Mouse (Mus musculus): ENCODE results near the gene Olfr465-ps1. TPM values are rescaled to one million over a fixed set of nuclear protein-coding genes. Genes with fewer than 3 reads are reported as not detected.

Olfr465-ps1 gene
- polyA plus RNA-seq, 1 experiment: not detected

DNA sequence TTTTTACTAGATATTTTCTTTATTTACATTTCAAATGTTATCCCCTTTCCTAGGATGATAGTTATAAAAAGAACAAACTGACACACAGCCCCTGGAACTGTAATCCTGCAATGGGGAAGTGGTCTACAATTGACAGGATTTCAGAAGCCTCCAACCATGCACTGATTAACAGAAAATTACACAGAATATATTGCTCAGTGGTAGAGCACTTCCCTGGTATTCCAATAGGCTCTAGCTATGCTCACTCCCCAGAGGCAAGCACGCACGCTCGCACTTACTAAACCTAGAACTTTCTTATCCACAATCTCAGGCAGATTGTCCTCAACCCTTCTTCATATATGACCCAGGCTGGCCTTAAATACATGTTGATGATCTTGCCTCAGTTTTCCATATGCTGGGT lies 24.6 kb upstream of the Olfr465-ps1 start:
- Histone ChIP-seq H3K36me3 (ENCODE audit: control insufficient read depth, insufficient read depth, low read length) (no peaks in the 10 kb centered on the region), H3K4me1 (ENCODE audit: control insufficient read depth, insufficient read depth, insufficient read length) (no peaks in the 10 kb centered on the region), H3K27ac (ENCODE audit: insufficient read depth, low read length) (no peak overlapping the region), H3K4me3 (ENCODE audit: extremely low read depth, insufficient read depth, insufficient read length) (no peak overlapping the region; the same call in none of the 2 replicates), H3K27me3 (ENCODE audit: control insufficient read depth, insufficient read depth, low read length) (no peaks in the 10 kb centered on the region)
- TF ChIP-seq CTCF (IDR thresholded peaks at IDR 0.05; ENCODE audit: extremely low read depth, insufficient read depth, insufficient read length, insufficient replicate concordance): no peak
- TF ChIP-seq POLR2A (IDR thresholded peaks at IDR 0.05; ENCODE audit: low read depth, low read length): no peak
- DNase-seq (ENCODE audit: low read depth in 1 of 2, low spot score in 2 of 2): no peak
- 97% methylated on average over 3 of the region's 3 CpGs for WGBS

DNA sequence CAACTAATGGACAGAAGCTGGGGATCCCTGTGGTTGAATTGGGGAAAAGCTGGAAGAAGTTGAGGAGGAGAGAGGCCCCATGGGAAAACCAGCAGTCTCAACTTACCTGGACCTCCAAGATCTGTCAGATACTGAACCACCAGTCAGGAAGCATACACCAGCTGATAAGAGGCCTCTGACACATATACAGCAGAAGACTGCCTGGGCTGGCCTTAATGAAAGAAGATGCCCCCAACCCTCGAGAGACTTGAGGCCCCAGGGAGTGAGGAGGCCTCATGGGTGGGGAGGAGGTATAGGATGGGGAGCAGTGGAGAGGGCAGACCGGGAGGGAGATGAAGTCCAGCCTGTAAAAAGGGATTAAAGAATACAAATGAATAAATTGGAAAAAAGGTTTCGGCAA lies 16.9 kb upstream of the Olfr465-ps1 start:
- Histone ChIP-seq H3K36me3 (ENCODE audit: control insufficient read depth, insufficient read depth, low read length) (no peaks in the 10 kb centered on the region), H3K27ac (ENCODE audit: insufficient read depth, low read length) (no peak overlapping the region), H3K4me3 (ENCODE audit: extremely low read depth, insufficient read depth, insufficient read length) (no peak overlapping the region), H3K27me3 (ENCODE audit: control insufficient read depth, insufficient read depth, low read length) (no peaks in the 10 kb centered on the region), H3K4me1 (ENCODE audit: control insufficient read depth, insufficient read depth, insufficient read length) (no peaks in the 10 kb centered on the region)
- 70% methylated on average over 3 of the region's 3 CpGs for WGBS
- TF ChIP-seq CTCF (IDR thresholded peaks at IDR 0.05; ENCODE audit: extremely low read depth, insufficient read depth, insufficient read length, insufficient replicate concordance) (no peak), POLR2A (IDR thresholded peaks at IDR 0.05; ENCODE audit: low read depth, low read length) (no peak)
- no peak for DNase-seq (ENCODE audit: low read depth in 1 of 2, low spot score in 2 of 2)

DNA sequence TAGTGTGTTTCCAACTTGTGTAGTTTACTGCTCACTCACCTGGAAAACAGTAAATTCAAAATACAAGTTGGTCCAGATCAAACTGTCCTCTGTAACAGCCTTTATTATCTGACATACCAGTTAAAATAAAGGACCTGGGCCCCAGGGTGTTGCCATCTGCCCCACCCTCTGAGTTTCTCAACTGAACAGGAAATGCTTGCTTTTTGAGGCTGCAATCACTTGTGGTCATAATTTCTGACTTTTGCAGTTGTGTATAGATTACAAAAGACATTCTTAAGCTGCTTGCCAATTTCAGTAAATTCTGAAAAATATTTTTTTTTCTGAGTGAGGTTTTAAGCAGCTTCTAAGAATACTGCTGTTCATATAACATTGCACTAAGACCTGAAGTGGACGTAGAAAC lies 15.8 kb upstream of the Olfr465-ps1 start:
- TF ChIP-seq CTCF (IDR thresholded peaks at IDR 0.05; ENCODE audit: extremely low read depth, insufficient read depth, insufficient read length, insufficient replicate concordance) (no peak), POLR2A (IDR thresholded peaks at IDR 0.05; ENCODE audit: low read depth, low read length) (no peak)
- no peak for DNase-seq (ENCODE audit: low read depth in 1 of 2, low spot score in 2 of 2)
- Histone ChIP-seq H3K4me1 (ENCODE audit: control insufficient read depth, insufficient read depth, insufficient read length) (no peaks in the 10 kb centered on the region), H3K4me3 (ENCODE audit: extremely low read depth, insufficient read depth, insufficient read length) (no peak overlapping the region), H3K27ac (ENCODE audit: insufficient read depth, low read length) (no peak overlapping the region), H3K27me3 (ENCODE audit: control insufficient read depth, insufficient read depth, low read length) (no peaks in the 10 kb centered on the region), H3K36me3 (ENCODE audit: control insufficient read depth, insufficient read depth, low read length) (no peaks in the 10 kb centered on the region)
- 83% methylated on average over 1 of the region's 1 CpGs for WGBS

DNA sequence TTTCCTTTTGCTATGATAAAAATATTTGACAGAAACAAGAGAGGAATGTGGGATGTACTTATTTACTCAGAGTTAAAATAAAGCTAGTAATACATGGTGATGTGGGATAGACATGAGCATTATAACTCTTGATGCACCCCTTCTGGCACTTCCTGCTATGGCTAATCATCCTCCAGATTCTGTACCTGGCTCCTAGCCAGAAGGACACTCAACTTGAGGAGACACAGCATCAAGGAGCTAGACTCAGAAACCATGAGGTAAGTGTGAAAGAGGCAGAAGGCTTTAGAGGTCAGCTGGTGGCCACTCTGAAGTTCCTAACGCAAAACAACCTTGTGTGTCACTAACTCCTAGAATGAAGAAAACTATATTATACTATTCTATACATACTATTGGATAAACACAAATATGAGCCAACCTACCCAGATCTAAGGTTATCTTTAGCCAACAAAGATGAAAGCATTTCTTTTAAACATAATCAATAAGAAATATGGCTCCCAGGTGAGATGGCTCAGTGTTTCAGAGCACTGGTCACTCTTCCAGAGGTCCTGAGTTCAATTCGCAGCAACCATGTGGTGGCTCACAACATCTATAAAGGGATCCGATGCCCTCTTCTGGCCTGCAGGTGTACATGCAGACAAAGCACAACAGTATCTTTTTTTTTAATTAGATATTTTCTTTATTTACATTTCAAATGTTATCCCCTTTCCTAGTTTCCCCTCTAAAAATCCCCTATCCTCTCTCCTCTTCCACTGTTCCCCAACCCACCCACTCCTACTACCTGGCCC lies 10.6 kb upstream of the Olfr465-ps1 start:
- H3K4me3 ChIP-seq (ENCODE audit: extremely low read depth, insufficient read depth, insufficient read length): no peak overlapping the region
- WGBS: 47% methylated on average over 3 of the region's 3 CpGs
- no peaks in the 10 kb centered on the region for H3K36me3 ChIP-seq (ENCODE audit: control insufficient read depth, insufficient read depth, low read length)
- TF ChIP-seq POLR2A (IDR thresholded peaks at IDR 0.05; ENCODE audit: low read depth, low read length): no peak
- TF ChIP-seq CTCF (IDR thresholded peaks at IDR 0.05; ENCODE audit: extremely low read depth, insufficient read depth, insufficient read length, insufficient replicate concordance): no peak
- H3K27ac ChIP-seq (ENCODE audit: insufficient read depth, low read length): no peak overlapping the region
- H3K4me1 ChIP-seq (ENCODE audit: control insufficient read depth, insufficient read depth, insufficient read length): no peaks in the 10 kb centered on the region
- DNase-seq (ENCODE audit: low read depth in 1 of 2, low spot score in 2 of 2): no peak
- H3K27me3 ChIP-seq (ENCODE audit: control insufficient read depth, insufficient read depth, low read length): no peaks in the 10 kb centered on the region

DNA sequence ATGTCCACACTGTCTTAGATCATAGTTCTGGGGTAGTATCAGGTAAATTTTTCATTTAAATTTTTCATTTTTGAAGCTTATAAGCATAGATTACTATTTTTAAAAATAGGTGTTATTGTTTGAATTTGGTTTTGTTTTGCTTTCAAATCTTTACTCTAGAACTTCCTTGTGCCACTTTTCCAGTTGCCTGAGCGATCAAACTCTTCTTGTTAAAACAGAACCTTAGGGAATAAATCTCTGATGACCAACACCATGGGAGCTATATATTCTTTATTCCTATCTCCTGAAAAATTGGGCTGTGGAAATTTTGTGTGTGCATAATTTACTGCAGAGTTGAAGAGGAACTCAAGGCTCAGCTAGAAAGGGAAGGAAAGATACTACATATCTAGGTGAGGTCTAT lies 12.1 kb downstream of the Olfr465-ps1 start, which contains the start of gene Olfr466:
Gene Olfr466, plus strand, starts transcription at position 301 of the 400 bp plus-strand sequence.
- no peak for DNase-seq (ENCODE audit: low read depth in 1 of 2, low spot score in 2 of 2)
- H3K4me3 ChIP-seq (ENCODE audit: extremely low read depth, insufficient read depth, insufficient read length): no peak within 1 kb of the TSS
- WGBS: 60% methylated on average over 1 of the region's 1 CpGs
- TF ChIP-seq CTCF (IDR thresholded peaks at IDR 0.05; ENCODE audit: extremely low read depth, insufficient read depth, insufficient read length, insufficient replicate concordance): no peak
- TF ChIP-seq POLR2A (IDR thresholded peaks at IDR 0.05; ENCODE audit: low read depth, low read length): no peak
- H3K27me3 ChIP-seq (ENCODE audit: control insufficient read depth, insufficient read depth, low read length): no peaks in the 10 kb centered on the region
- no peaks in the 10 kb centered on the region for H3K4me1 ChIP-seq (ENCODE audit: control insufficient read depth, insufficient read depth, insufficient read length)
- no peaks in the 10 kb centered on the region for H3K36me3 ChIP-seq (ENCODE audit: control insufficient read depth, insufficient read depth, low read length)
- H3K27ac ChIP-seq (ENCODE audit: insufficient read depth, low read length): no peak within 1 kb of the TSS

DNA sequence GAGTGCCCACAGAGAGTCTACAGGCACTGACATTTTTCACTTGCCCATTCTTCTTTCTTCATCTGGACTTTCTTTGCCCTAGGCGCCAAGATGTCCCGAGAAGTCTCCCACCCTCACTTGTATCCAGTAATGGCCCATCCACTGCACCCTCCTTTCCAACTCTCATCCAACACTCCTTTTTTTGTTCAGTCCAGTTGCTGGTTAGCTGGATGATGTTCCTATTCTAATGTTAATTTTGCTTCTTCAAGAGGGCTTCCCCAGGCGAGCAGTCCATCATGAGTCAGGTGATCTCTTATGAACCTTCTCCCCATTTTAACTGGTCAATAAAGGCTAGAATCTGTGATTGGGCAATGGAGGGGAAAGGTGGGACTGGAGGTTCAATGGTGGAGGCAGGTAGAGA lies 36.2 kb downstream of the Olfr465-ps1 start:
- Histone ChIP-seq H3K36me3 (ENCODE audit: control insufficient read depth, insufficient read depth, low read length) (no peaks in the 10 kb centered on the region), H3K4me1 (ENCODE audit: control insufficient read depth, insufficient read depth, insufficient read length) (no peaks in the 10 kb centered on the region), H3K4me3 (ENCODE audit: extremely low read depth, insufficient read depth, insufficient read length) (no peak overlapping the region), H3K27me3 (ENCODE audit: control insufficient read depth, insufficient read depth, low read length) (no peaks in the 10 kb centered on the region), H3K27ac (ENCODE audit: insufficient read depth, low read length) (no peak overlapping the region)
- no peak for DNase-seq (ENCODE audit: low read depth in 1 of 2, low spot score in 2 of 2)
- no peak for TF ChIP-seq POLR2A (IDR thresholded peaks at IDR 0.05; ENCODE audit: low read depth, low read length)
- TF ChIP-seq CTCF (IDR thresholded peaks at IDR 0.05; ENCODE audit: extremely low read depth, insufficient read depth, insufficient read length, insufficient replicate concordance): no peak
- 83% methylated on average over 3 of the region's 3 CpGs for WGBS

Data from spleen, adult 2 months (tissue).